Mouse (Mus musculus) midbrain, embryonic 15.5 days (tissue): Measurements from ENCODE around the gene Abca8a. TPM values are rescaled to one million over a fixed set of nuclear protein-coding genes. Genes with fewer than 3 reads are reported as not detected.

Experiments
- ATAC-seq: fragments of 200-750 bp; cut with Nextera tagmentation; replicated peaks from 2 replicates; pipeline ENCODE4 v1.8.0; 2017; ENCODE audit warnings: moderate TSS enrichment
- H3K27ac ChIP-seq: fragments of 300-500 bp; sonication (generic); 2 replicates; pipeline ENCODE4 v1.5.1; 2015; ENCODE audit warnings: mild to moderate bottlenecking, inconsistent platforms
- H3K27me3 ChIP-seq: fragments of 300-500 bp; sonication (generic); replicated peaks from 2 replicates; pipeline ENCODE4 v1.6.1; 2015; ENCODE audit warnings: inconsistent platforms
- H3K36me3 ChIP-seq: fragments of 300-500 bp; sonication (generic); replicated peaks from 2 replicates; pipeline ENCODE4 v1.6.1; 2015; ENCODE audit warnings: inconsistent platforms
- H3K4me1 ChIP-seq: fragments of 300-500 bp; sonication (generic); 2 replicates; pipeline ENCODE4 v1.6.1; 2015; ENCODE audit warnings: inconsistent platforms
- H3K4me2 ChIP-seq: fragments of 300-500 bp; sonication (generic); 2 replicates; pipeline ENCODE4 v1.6.1; 2015; ENCODE audit warnings: inconsistent platforms, mild to moderate bottlenecking, moderate library complexity
- H3K4me3 ChIP-seq: fragments of 300-500 bp; sonication (generic); 2 replicates; pipeline ENCODE4 v1.5.1; 2015; ENCODE audit warnings: mild to moderate bottlenecking, inconsistent platforms
- H3K9ac ChIP-seq: fragments of 300-500 bp; sonication (generic); 2 replicates; pipeline ENCODE4 v1.6.1; 2015; ENCODE audit warnings: mild to moderate bottlenecking, inconsistent platforms
- H3K9me3 ChIP-seq: fragments of 300-500 bp; sonication (generic); 2 replicates; pipeline ENCODE4 v1.6.1; 2016; ENCODE audit warnings: inconsistent platforms
- WGBS: fragments of 180-500 bp; shearing (Covaris S2); methylation state at CpG from one replicate; pipeline ENCODE4 v1.1.7; 2015; ENCODE audit warnings: mixed read lengths; 5-methylcytosine and 5-hydroxymethylcytosine counted together
- polyA plus RNA-seq: library from polyadenylated mRNA; unstranded; fragments of >200 nt; fragmentation: Nextera tagmentation; extraction: Ambion mirVana; gene quantifications from 2 replicates; pipeline ENCODE4 v1.2.1, GENCODE M21; 2015

Gene Abca8a
- polyA plus RNA-seq, result 0.24 and 0.97 TPM in 2 replicates

DNA sequence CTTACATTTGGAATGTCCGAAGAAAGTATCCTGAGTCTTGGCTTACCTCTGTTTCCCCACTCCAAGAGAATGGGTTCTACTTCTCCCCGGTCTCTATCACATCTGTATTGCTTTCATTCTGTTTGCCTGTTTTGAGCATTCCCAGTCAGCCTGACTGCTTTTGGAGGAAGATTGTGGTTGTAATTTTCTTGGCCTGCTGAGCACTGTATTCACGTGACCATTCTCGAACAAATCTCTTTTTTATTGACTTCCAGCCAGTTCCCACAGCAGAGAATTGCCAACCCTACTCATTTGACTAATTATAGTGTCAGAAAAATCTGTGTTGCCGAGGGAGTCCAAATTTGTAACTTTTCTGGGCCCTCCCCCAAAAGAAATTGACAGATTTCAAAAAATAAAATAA is at the start of gene Abca8a:
Gene Abca8a, minus strand, starts transcription at position 121 of the 400 bp plus-strand sequence.
- Histone ChIP-seq H3K9me3 (no peaks in the 10 kb centered on the region), H3K27me3 (no peaks in the 10 kb centered on the region), H3K36me3 (no peaks in the 10 kb centered on the region), H3K4me2 (no peak within 1 kb of the TSS), H3K27ac (no peak within 1 kb of the TSS), H3K4me3 (no peak within 1 kb of the TSS), H3K4me1 (no peaks in the 10 kb centered on the region), H3K9ac (no peak within 1 kb of the TSS)
- 74% methylated on average over 5 of the region's 5 CpGs for WGBS
- ATAC-seq, result no peak

DNA sequence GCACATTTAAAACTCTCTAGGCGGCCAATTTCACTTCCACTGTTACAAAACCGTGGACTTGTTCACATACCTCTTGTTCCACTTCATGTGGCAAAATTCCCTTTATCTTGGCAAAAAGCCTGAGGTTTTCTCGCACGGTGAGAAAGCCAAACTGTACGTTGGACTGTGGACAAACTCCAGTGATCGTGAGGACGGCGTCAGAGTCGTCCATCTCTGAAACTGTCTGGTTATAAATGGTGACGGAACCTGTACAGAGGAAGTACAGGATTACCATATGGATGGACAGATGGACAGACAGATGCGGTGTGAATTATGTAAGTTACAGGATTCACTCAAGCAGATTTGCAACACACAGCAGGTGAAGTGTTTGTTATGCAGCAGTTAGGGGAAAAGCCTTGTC is 49.6 kb upstream of the Abca8a start:
- ATAC-seq, result no peak
- H3K4me3 ChIP-seq, result no peak overlapping the region
- WGBS, result 90% methylated on average over 11 of the region's 11 CpGs
- H3K4me2 ChIP-seq, result no peak overlapping the region
- no peaks in the 10 kb centered on the region for H3K36me3 ChIP-seq
- H3K9ac ChIP-seq, result no peak overlapping the region
- no peak overlapping the region for H3K27ac ChIP-seq
- H3K9me3 ChIP-seq, result no peaks in the 10 kb centered on the region
- no peaks in the 10 kb centered on the region for H3K4me1 ChIP-seq
- no peaks in the 10 kb centered on the region for H3K27me3 ChIP-seq

- Histone ChIP-seq H3K27ac (no peak overlapping the region), H3K9me3 (no peaks in the 10 kb centered on the region), H3K4me3 (no peak overlapping the region), H3K4me1 (no peaks in the 10 kb centered on the region), H3K27me3 (no peaks in the 10 kb centered on the region), H3K9ac (no peak overlapping the region), H3K36me3 (no peaks in the 10 kb centered on the region), H3K4me2 (no peak overlapping the region)
- ATAC-seq, result no peak
- WGBS, result 88% methylated on average over 5 of the region's 5 CpGs
These were observed 35.0 kb upstream of the Abca8a start for GRCm38 (mm10) chr11:110130760-110131159.

DNA sequence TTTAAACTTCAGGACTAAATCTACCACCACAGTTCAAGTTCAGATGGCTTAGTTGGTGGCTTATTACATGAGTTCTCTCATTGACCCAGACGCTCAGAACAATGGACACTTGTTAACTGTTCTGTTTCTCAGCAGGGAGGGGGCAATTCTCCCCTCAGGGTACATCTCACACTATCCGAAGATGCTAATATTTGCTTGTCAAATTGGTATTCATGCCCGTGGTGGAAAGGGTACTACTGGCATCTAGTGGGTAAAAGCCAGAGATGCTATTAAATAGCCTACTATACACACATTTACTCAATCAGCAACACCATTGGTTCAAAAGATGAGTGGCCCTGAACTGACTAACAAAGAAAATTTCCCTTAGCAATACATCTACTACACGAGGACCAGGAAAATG is 15.4 kb upstream of the Abca8a start:
- no peaks in the 10 kb centered on the region for H3K4me1 ChIP-seq
- no peak for ATAC-seq
- no peaks in the 10 kb centered on the region for H3K9me3 ChIP-seq
- WGBS, result 56% methylated on average over 4 of the region's 4 CpGs
- H3K9ac ChIP-seq, result no peak overlapping the region
- H3K4me3 ChIP-seq, result no peak overlapping the region
- no peak overlapping the region for H3K4me2 ChIP-seq
- no peaks in the 10 kb centered on the region for H3K36me3 ChIP-seq
- no peaks in the 10 kb centered on the region for H3K27me3 ChIP-seq
- H3K27ac ChIP-seq, result no peak overlapping the region

DNA sequence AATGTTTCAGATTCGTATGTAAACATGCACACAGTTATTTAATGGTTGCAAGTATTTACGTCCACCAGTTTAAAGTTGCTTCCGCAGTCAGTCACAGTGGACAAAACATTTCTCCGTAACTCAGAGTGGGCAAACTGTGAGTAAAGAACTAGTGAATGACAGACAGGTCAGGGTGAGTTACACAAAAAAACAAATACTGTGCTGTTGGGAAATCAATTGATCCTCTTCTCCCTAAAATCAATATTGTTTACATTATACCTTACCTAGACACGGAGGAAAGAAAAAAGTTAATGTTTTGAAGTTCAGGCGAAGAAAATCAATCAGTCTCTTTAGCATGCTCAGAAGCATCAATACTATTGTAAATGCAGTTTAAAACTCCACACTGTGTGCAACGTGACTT is 5.7 kb upstream of the Abca8a start:
- no peak for ATAC-seq
- Histone ChIP-seq H3K27me3 (no peaks in the 10 kb centered on the region), H3K4me2 (no peak overlapping the region), H3K4me1 (no peaks in the 10 kb centered on the region), H3K9me3 (no peaks in the 10 kb centered on the region), H3K4me3 (no peak overlapping the region), H3K36me3 (no peaks in the 10 kb centered on the region), H3K27ac (no peak overlapping the region), H3K9ac (no peak overlapping the region)
- WGBS, result 84% methylated on average over 7 of the region's 7 CpGs

GRCm38 (mm10) chr11:110098901-110099300 is 3.1 kb upstream of the Abca8a start:
- WGBS, result 85% methylated on average over 4 of the region's 4 CpGs
- H3K9me3 ChIP-seq, result no peaks in the 10 kb centered on the region
- ATAC-seq, result no peak
- H3K27me3 ChIP-seq, result no peaks in the 10 kb centered on the region
- H3K9ac ChIP-seq, result no peak overlapping the region
- H3K4me1 ChIP-seq, result no peaks in the 10 kb centered on the region
- H3K4me2 ChIP-seq, result no peak overlapping the region
- H3K36me3 ChIP-seq, result no peaks in the 10 kb centered on the region
- no peak overlapping the region for H3K4me3 ChIP-seq
- H3K27ac ChIP-seq, result no peak overlapping the region

- whole genome bisulfite sequencing, result 74% methylated on average over 6 of the region's 6 CpGs
- H3K36me3 ChIP-seq, result no peaks in the 10 kb centered on the region
- no peaks in the 10 kb centered on the region for H3K9me3 ChIP-seq
- no peak overlapping the region for H3K4me3 ChIP-seq
- ATAC-seq, result no peak
- no peak overlapping the region for H3K4me2 ChIP-seq
- H3K4me1 ChIP-seq, result no peaks in the 10 kb centered on the region
- no peak overlapping the region for H3K27ac ChIP-seq
- H3K9ac ChIP-seq, result no peak overlapping the region
- H3K27me3 ChIP-seq, result no peaks in the 10 kb centered on the region
These were observed 1.7 kb upstream of the Abca8a start for GRCm38 (mm10) chr11:110097465-110097864.

DNA sequence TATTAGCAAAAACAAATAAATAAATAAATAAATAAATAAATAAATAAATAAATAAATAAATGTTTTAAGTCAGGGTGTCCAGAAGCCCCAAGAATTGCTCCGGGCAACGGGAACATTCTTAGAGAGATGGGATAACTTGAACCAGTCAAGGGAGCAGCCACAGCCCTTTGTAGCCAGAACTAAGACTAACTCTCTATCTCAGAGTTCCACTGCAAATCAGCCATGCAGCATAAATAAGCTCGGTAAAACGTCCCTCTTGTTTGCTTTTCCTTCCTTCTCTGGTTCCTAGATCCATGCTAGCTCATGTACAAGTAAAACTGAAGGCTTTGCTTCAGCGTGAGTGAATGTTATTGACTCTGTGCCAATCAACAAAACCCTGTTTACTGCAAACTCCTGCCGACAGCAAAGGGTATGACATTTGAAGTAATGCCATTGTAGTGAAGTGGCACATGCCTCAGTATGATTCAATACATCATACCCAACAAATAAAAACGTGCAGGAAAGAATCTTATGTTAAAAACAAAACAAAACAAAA is 865 bp downstream of the Abca8a start:
- Histone ChIP-seq H3K9me3 (no peaks in the 10 kb centered on the region), H3K36me3 (no peaks in the 10 kb centered on the region), H3K4me2 (no peak overlapping the region), H3K27me3 (no peaks in the 10 kb centered on the region), H3K4me3 (no peak overlapping the region), H3K4me1 (no peaks in the 10 kb centered on the region), H3K9ac (no peak overlapping the region), H3K27ac (no peak overlapping the region)
- no peak for ATAC-seq
- WGBS, result 71% methylated on average over 7 of the region's 7 CpGs

GRCm38 (mm10) chr11:110094236-110094635 is 1.5 kb downstream of the Abca8a start:
- Histone ChIP-seq H3K4me2 (no peak overlapping the region), H3K9ac (no peak overlapping the region), H3K36me3 (no peaks in the 10 kb centered on the region), H3K27ac (no peak overlapping the region), H3K27me3 (no peaks in the 10 kb centered on the region), H3K9me3 (no peaks in the 10 kb centered on the region), H3K4me3 (no peak overlapping the region), H3K4me1 (no peaks in the 10 kb centered on the region)
- WGBS, result 78% methylated on average over 3 of the region's 3 CpGs
- ATAC-seq, result no peak

GRCm38 (mm10) chr11:110091328-110091727 is 4.5 kb downstream of the Abca8a start:
- no peaks in the 10 kb centered on the region for H3K4me1 ChIP-seq
- H3K9me3 ChIP-seq, result no peaks in the 10 kb centered on the region
- H3K4me3 ChIP-seq, result no peak overlapping the region
- H3K27ac ChIP-seq, result no peak overlapping the region
- ATAC-seq, result no peak
- no peaks in the 10 kb centered on the region for H3K27me3 ChIP-seq
- H3K4me2 ChIP-seq, result no peak overlapping the region
- 72% methylated on average over 2 of the region's 2 CpGs for WGBS
- no peaks in the 10 kb centered on the region for H3K36me3 ChIP-seq
- H3K9ac ChIP-seq, result no peak overlapping the region

DNA sequence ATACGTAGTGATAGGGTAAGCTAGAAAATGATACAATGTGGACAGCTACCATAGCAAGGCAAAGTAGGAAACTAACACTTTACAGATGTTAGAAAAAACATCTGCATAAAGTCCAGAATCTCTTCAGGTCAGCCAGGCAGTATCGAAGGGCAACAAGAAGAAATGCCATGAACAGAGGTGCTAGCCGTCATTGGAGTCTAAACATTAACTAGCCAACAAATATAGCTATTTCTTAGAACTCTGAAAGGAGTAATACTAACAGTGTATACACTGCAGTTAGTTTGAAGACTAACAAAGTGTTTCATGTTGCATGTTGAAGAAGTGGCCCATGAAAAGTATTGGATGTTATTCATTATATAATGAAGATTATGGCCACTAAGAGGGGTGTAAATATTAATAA is 23.6 kb downstream of the Abca8a start:
- Histone ChIP-seq H3K27me3 (no peaks in the 10 kb centered on the region), H3K4me2 (no peak overlapping the region), H3K27ac (no peak overlapping the region), H3K4me3 (no peak overlapping the region), H3K4me1 (no peaks in the 10 kb centered on the region), H3K36me3 (no peaks in the 10 kb centered on the region), H3K9ac (no peak overlapping the region), H3K9me3 (no peaks in the 10 kb centered on the region)
- 93% methylated on average over 3 of the region's 3 CpGs for WGBS
- ATAC-seq, result no peak

DNA sequence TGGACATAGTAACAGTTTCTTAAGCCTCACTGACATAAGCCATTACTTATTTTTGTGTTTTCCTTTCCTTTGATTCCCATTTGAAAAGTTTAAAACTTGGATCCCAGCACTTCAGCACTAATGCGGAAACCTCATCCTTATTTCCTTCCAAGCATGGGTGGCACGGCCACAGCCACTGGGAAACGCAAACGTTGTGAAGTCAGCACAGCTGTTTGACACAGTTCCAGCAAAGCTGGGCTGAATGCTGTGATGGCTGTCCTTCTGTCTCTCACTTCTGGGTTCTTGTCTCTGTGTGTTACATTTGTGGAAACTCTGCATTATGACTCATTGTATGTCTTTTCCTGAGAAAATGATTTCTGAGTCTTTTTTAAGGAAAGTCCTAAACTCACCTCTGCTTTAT is 34.7 kb downstream of the Abca8a start:
- Histone ChIP-seq H3K9me3 (no peaks in the 10 kb centered on the region), H3K27ac (no peak overlapping the region), H3K4me2 (no peak overlapping the region), H3K27me3 (no peaks in the 10 kb centered on the region), H3K36me3 (no peaks in the 10 kb centered on the region), H3K4me3 (no peak overlapping the region), H3K4me1 (no peaks in the 10 kb centered on the region), H3K9ac (no peak overlapping the region)
- 77% methylated on average over 4 of the region's 4 CpGs for WGBS
- ATAC-seq, result no peak

- no peaks in the 10 kb centered on the region for H3K36me3 ChIP-seq
- H3K27ac ChIP-seq, result no peak overlapping the region
- WGBS, result 74% methylated on average over 2 of the region's 2 CpGs
- no peak overlapping the region for H3K4me3 ChIP-seq
- H3K27me3 ChIP-seq, result no peaks in the 10 kb centered on the region
- no peak for ATAC-seq
- H3K4me1 ChIP-seq, result no peaks in the 10 kb centered on the region
- no peak overlapping the region for H3K9ac ChIP-seq
- no peaks in the 10 kb centered on the region for H3K9me3 ChIP-seq
- H3K4me2 ChIP-seq, result no peak overlapping the region
These were observed 35.7 kb downstream of the Abca8a start for GRCm38 (mm10) chr11:110060127-110060526.
